Mouse (Mus musculus): ENCODE results near the gene Gm8764. TPM values are rescaled to one million over a fixed set of nuclear protein-coding genes. Genes with fewer than 3 reads are reported as not detected.

Gm8764 gene
- polyA plus RNA-seq, 1 experiment from 2014 or later = not detected

Other genes starting within 250 kb of the Gm8764 start
- gene Gm21293, start 17.0 kb upstream of the Gm8764 start, polyA plus RNA-seq (2015; fragmentation: Nextera tagmentation; extraction: Ambion mirVana) = not detected in 2 replicates
- not detected in 2 replicates for gene Gm6763, start 8.5 kb upstream of the Gm8764 start, polyA plus RNA-seq (2015; fragmentation: Nextera tagmentation; extraction: Ambion mirVana)
- gene Gm21304, start 8.5 kb downstream of the Gm8764 start, polyA plus RNA-seq (2015; fragmentation: Nextera tagmentation; extraction: Ambion mirVana) = not detected in 2 replicates
- gene Gm21312, start 17.0 kb downstream of the Gm8764 start, polyA plus RNA-seq (2015; fragmentation: Nextera tagmentation; extraction: Ambion mirVana) = not detected in 2 replicates
- gene Gm20765, start 25.5 kb downstream of the Gm8764 start, polyA plus RNA-seq (2015; fragmentation: Nextera tagmentation; extraction: Ambion mirVana) = not detected in 2 replicates
- gene Gm4340, start 34.0 kb downstream of the Gm8764 start, polyA plus RNA-seq (2015; fragmentation: Nextera tagmentation; extraction: Ambion mirVana) = not detected in 2 replicates

Data from midbrain, embryonic 15.5 days (tissue).